Mouse (Mus musculus): ENCODE results near the gene Gys1. TPM values are rescaled to one million over a fixed set of nuclear protein-coding genes. Genes with fewer than 3 reads are reported as not detected.

The Gys1 gene
- polyA plus RNA-seq, 1 experiment from 2014 or later: 23.2 TPM

DNA sequence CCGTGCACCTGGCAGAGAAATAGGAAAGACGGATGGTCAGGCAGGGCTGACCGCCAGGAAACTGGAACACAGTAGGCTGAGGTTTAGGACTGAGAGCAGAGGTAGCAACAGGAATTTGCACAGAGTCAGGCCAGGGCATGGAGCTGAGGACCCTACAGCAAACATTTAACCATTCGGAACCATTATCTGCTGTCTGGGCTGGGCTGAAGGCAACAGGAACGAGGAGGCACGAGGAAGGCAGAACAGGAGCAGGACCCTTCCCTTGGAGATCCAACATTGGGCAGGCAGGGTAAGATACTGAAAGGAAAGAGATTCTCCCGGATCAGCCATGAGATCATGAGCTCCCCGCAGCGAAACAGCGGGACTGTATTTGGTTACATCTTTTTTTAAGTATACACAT is 26.8 kb upstream of the Gys1 start:
- H3K9ac ChIP-seq: no peak overlapping the region
- no peaks in the 10 kb centered on the region for H3K9me3 ChIP-seq
- no peak overlapping the region for H3K4me2 ChIP-seq
- 78% methylated on average over 10 of the region's 10 CpGs for WGBS
- no peak for ATAC-seq (ENCODE audit: low FRiP score)
- no peaks in the 10 kb centered on the region for H3K36me3 ChIP-seq
- peaks cover 82% of the 10 kb centered on the region for H3K27me3 ChIP-seq
- no peak overlapping the region for H3K27ac ChIP-seq
- H3K4me3 ChIP-seq: no peak overlapping the region
- H3K4me1 ChIP-seq (replicated peaks): peaks cover 14% of the 10 kb centered on the region

DNA sequence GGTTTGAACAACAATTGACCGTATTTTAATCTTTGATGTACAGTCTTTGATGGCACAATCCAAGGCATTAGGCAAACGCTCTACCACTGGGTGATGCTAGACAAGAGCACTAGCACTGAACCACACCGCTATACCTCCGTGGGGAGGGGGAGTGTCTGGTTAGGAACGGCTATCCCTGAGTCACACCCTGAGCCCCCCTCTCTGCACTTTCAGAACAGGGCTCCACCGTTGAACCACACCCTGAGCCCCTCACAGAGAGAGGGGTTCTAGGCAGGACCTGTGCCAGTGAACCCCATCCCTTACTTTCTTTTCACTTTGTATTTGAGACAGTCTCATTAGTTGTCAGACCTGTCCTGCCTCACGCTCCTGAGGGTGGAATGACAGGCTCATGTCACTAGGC is 26.3 kb upstream of the Gys1 start:
- Histone ChIP-seq H3K9ac (no peak overlapping the region), H3K36me3 (no peaks in the 10 kb centered on the region), H3K4me3 (no peak overlapping the region), H3K4me1 (replicated peaks) (peaks cover 17% of the 10 kb centered on the region), H3K4me2 (no peak overlapping the region), H3K9me3 (no peaks in the 10 kb centered on the region), H3K27ac (no peak overlapping the region), H3K27me3 (peaks cover 87% of the 10 kb centered on the region)
- WGBS: 76% methylated on average over 7 of the region's 7 CpGs
- no peak for ATAC-seq (ENCODE audit: low FRiP score)

DNA sequence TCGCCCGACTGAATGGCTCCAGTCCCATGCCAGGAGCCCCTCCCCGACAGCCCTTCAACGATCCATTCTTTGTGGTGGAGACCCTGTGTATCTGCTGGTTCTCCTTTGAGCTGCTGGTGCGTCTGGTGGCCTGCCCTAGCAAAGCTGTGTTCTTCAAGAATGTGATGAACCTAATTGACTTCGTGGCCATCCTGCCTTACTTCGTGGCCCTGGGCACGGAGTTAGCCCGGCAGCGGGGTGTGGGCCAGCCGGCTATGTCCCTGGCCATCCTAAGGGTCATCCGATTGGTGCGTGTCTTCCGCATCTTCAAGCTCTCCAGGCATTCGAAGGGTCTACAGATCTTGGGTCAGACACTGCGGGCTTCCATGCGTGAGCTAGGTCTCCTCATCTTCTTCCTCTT is 25.7 kb upstream of the Gys1 start:
- 89% methylated on average over 17 of the region's 17 CpGs for WGBS
- no peaks in the 10 kb centered on the region for H3K9me3 ChIP-seq
- H3K4me1 ChIP-seq (replicated peaks): peaks cover 23% of the 10 kb centered on the region
- no peak overlapping the region for H3K4me2 ChIP-seq
- no peak overlapping the region for H3K4me3 ChIP-seq
- H3K27ac ChIP-seq: no peak overlapping the region
- no peak overlapping the region for H3K9ac ChIP-seq
- ATAC-seq (ENCODE audit: low FRiP score): no peak
- H3K36me3 ChIP-seq: no peaks in the 10 kb centered on the region
- H3K27me3 ChIP-seq: peaks cover 93% of the 10 kb centered on the region

DNA sequence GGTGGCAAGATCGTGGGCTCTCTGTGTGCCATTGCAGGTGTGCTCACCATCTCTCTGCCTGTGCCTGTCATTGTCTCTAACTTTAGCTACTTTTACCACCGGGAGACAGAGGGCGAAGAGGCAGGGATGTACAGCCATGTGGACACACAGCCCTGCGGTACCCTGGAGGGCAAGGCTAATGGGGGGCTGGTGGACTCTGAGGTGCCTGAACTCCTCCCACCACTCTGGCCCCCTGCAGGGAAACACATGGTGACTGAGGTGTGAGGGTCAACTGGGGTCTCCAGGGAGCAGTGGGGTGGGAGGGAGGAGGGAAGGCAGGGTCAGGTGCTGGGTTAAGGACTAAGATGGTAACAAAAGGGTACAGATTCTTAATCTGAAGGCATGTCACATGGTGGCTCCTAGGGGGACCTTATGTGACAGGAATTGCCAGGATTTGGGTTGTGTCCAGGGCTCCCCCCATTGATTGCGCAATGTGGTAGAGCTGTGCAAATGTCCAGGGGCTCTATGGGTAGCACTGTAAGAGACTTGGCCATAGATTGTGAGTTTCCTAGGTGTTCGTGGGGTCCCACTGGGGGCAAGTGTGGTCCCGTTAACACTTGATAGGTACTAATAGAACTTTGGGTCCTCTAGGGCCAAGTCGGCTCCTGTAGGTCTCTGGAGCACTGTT is 25.0 kb upstream of the Gys1 start:
- 87% methylated on average over 8 of the region's 8 CpGs for WGBS
- H3K36me3 ChIP-seq: no peaks in the 10 kb centered on the region
- H3K9me3 ChIP-seq: no peaks in the 10 kb centered on the region
- ATAC-seq (ENCODE audit: low FRiP score): no peak
- H3K27ac ChIP-seq: no peak overlapping the region
- no peak overlapping the region for H3K4me3 ChIP-seq
- H3K4me1 ChIP-seq (replicated peaks): peaks cover 26% of the 10 kb centered on the region
- no peak overlapping the region for H3K4me2 ChIP-seq
- peaks cover 100% of the 10 kb centered on the region for H3K27me3 ChIP-seq
- H3K9ac ChIP-seq: no peak overlapping the region

DNA sequence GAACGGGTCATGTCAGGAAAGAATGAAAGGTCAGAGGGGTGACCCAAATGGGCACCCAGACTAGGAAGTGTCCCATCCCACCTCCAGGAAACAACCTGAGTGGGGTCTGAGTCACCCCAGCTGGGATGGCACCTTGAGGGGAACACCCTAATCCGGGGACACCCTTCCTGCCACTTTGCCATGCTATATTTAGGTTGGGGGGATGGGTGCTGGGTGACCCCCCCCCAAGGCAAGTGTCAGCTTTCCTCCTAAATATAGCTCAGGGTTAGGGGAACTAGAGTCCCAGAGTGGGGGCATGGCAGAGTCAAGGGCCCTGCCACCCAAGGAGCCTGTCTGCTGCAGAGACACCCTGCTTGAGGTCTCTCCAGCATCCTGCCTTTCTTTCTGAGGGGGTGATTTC is 22.2 kb upstream of the Gys1 start:
- no peak overlapping the region for H3K27ac ChIP-seq
- H3K9me3 ChIP-seq: no peaks in the 10 kb centered on the region
- no peaks in the 10 kb centered on the region for H3K36me3 ChIP-seq
- no peak for ATAC-seq (ENCODE audit: low FRiP score)
- 88% methylated on average over 2 of the region's 2 CpGs for WGBS
- no peak overlapping the region for H3K4me3 ChIP-seq
- H3K4me2 ChIP-seq: no peak overlapping the region
- peaks cover 18% of the 10 kb centered on the region for H3K4me1 ChIP-seq (replicated peaks)
- H3K9ac ChIP-seq: no peak overlapping the region
- H3K27me3 ChIP-seq: peaks cover 100% of the 10 kb centered on the region

DNA sequence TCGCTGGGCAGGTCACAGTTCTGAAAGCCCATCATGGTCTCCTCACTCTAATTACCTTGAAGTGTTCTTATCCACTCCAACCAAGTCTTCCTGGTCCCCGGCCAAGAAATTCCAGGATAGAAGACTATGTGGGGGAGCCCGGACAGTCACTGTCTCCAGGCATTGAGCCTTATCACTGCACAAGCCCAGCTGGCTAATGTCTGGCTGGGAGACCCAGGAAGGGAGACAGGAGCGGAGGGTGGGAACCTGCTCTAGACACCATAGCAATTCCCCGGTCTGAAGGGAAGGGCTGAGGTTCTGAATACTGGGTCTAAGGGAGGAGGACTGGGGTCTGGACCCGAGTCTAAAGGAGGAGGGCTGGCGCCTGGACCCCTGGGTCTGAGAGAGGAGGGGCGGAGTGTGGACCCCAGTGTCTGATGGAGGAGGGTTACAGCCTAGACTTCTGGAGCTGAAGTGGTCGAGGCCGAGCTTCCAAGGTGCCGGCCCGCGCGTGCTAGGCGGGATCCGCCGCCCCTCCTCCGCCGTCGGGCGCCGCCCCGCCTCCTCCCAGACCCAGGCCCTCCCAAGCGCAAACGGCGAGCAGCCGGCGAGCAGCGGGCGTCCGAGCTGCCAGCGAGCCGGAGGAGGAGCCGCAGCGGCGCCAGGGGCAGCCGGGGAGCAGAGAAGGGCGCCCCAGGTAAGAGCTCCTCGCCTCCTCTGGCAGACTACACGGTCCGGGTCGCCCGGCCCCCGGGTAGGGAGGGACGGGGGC is 21.4 kb upstream of the Gys1 start, which contains the start of gene Ntf5:
TSS of gene Ntf5 (plus strand) at position 583 of the 751 bp plus-strand sequence.
- peak within 1 kb of the TSS; percentile 52 for H3K4me3 ChIP-seq
- peaks cover 21% of the 10 kb centered on the region for H3K4me1 ChIP-seq (replicated peaks)
- H3K4me2 ChIP-seq: peak within 1 kb of the TSS; percentile 80
- ATAC-seq (ENCODE audit: low FRiP score): peak; percentile 35; the same call in 1 of the 2 replicates
- peaks cover 100% of the 10 kb centered on the region for H3K27me3 ChIP-seq
- peak within 1 kb of the TSS; percentile 76 for H3K9ac ChIP-seq
- H3K36me3 ChIP-seq: no peaks in the 10 kb centered on the region
- H3K9me3 ChIP-seq: no peaks in the 10 kb centered on the region
- 3% methylated on average over 41 of the region's 45 CpGs for WGBS
- no peak within 1 kb of the TSS for H3K27ac ChIP-seq

DNA sequence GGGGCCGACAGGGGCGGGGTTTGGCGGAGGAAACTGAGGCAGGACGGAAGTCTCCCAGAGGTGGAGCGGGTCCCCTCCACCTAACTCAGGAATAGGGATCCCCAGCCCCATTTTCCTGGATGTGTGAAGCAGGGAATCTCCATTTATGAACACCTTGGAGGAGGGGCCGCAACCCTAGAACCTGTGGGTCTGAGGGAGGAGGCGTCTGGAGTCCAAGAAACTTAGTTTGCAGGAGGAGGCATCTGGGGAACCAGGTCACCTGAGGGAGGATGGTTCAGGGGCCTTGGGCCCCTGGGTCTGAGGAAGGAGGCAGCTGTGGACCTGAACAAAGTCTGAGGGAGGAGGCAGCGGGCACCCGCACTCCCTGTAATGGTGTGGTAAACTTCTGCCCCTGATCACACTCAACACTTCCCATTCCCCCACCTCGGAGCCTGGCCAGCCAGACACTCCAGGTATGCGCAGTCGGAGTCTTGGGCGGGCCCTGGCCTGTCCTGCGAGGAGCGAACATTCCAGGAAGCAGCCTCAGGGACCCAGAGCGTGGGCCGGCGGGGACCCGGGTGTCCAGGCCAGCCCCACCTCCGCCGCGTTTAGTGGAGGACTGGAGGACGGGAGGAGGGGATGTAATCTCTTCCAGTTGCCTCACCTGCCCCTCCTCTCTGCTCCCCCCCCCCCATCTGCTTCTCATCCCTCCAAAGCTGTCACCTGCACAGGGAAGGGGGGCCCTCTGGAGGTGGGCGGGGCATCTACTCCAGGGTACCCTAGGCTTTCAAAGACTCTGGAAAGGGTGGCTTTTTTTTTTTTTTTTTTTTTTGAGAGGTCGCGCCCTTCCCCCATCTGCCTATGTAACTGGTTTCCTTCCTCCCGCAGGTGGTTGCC is 20.5 kb upstream of the Gys1 start:
- no peak overlapping the region for H3K27ac ChIP-seq
- H3K27me3 ChIP-seq: peaks cover 100% of the 10 kb centered on the region
- peak overlapping the region; percentile 76 for H3K9ac ChIP-seq
- peaks cover 21% of the 10 kb centered on the region for H3K4me1 ChIP-seq (replicated peaks)
- ATAC-seq (ENCODE audit: low FRiP score): no peak
- no peaks in the 10 kb centered on the region for H3K9me3 ChIP-seq
- 2% methylated on average over 21 of the region's 27 CpGs for WGBS
- H3K36me3 ChIP-seq: no peaks in the 10 kb centered on the region
- H3K4me2 ChIP-seq: peak overlapping the region; percentile 80
- H3K4me3 ChIP-seq: peak overlapping the region; percentile 52

DNA sequence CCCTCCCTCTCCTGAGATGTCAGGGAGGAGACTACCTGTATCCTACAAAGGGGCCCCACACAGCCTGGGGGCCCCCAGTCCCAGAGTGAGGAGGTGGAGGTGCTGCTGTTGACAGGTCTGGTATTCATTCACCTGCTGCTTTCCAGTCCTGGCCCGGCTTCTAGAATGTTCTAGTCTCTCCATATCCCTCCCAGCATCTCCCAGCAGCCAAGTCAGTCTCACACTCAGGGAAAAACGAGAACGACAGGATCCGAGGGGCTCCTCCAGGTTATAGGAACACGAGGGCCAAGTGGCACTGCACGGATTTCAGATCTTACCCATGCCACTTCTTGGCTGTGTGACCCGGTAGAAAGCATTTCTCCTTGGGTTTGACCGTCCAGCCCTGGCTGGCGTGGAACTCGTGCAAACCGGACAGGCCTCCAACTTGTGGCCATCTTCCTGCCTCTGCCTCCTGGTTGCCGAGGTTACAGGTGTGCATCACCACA is 19.9 kb upstream of the Gys1 start:
- WGBS: 47% methylated on average over 12 of the region's 12 CpGs
- no peak for ATAC-seq (ENCODE audit: low FRiP score)
- peaks cover 21% of the 10 kb centered on the region for H3K4me1 ChIP-seq (replicated peaks)

DNA sequence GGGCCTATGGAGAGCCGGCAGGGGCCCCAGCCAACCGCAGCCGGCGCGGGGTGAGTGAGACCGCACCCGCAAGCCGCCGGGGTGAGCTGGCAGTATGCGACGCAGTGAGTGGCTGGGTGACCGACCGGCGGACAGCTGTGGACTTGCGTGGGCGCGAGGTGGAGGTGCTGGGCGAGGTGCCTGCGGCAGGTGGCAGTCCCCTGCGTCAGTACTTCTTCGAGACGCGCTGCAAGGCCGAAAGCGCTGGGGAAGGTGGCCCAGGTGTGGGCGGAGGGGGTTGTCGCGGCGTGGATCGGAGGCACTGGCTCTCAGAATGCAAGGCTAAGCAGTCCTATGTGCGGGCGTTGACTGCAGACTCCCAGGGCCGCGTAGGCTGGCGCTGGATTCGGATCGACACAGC is 19.0 kb upstream of the Gys1 start:
- H3K4me3 ChIP-seq: 0 out of 2 replicates have a peak overlapping the region, but pooled peaks have one; percentile 17
- peaks cover 4% of the 10 kb centered on the region for H3K36me3 ChIP-seq
- H3K27me3 ChIP-seq: peaks cover 100% of the 10 kb centered on the region
- H3K9ac ChIP-seq: no peak overlapping the region; the same call in 1 of the 2 replicates
- 0 out of 2 replicates have a peak overlapping the region, but pooled peaks have one; percentile 7 for H3K4me2 ChIP-seq
- ATAC-seq (ENCODE audit: low FRiP score): no peak
- WGBS: 10% methylated on average over 37 of the region's 37 CpGs
- H3K27ac ChIP-seq: no peak overlapping the region
- H3K4me1 ChIP-seq (replicated peaks): peaks cover 21% of the 10 kb centered on the region
- H3K9me3 ChIP-seq: no peaks in the 10 kb centered on the region

More for the DNA sequence above, 19.9 kb upstream of the Gys1 start:
- Histone ChIP-seq H3K27me3 (peaks cover 100% of the 10 kb centered on the region), H3K36me3 (no peaks in the 10 kb centered on the region), H3K9me3 (no peaks in the 10 kb centered on the region), H3K9ac (no peak overlapping the region), H3K4me3 (no peak overlapping the region), H3K27ac (no peak overlapping the region), H3K4me2 (no peak overlapping the region)

DNA sequence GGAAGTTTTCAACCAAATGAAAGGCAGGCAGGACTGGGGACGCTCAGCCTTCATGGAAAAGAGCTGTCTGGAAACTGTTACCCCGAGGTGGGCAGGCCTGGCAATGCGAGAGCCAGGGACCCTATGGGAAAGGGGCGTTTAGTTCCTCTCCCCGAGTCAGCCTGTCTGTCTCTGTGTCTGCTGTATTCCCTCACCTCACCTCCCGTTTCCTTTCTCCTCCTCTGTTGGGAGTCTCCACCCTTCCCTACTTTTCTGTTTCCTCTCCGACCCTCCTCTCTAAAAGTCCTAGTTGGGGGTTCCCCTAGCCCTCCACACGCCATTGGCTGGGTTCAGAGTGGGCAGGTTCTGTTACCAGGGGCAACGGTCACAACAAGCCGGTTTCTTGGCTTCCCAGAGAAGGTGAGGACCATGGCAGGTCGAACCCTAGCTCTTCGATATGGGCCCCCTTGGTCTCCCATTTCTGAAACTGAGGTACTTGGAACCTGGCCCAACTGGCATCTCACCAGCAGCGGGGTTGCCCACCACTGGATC is 16.6 kb upstream of the Gys1 start:
- no peak overlapping the region for H3K4me3 ChIP-seq
- H3K9me3 ChIP-seq: no peaks in the 10 kb centered on the region
- H3K27me3 ChIP-seq: peaks cover 94% of the 10 kb centered on the region
- no peak overlapping the region for H3K9ac ChIP-seq
- peaks cover 28% of the 10 kb centered on the region for H3K36me3 ChIP-seq
- no peak overlapping the region for H3K4me2 ChIP-seq
- no peak for ATAC-seq (ENCODE audit: low FRiP score)
- H3K4me1 ChIP-seq (replicated peaks): peaks cover 21% of the 10 kb centered on the region
- 10% methylated on average over 13 of the region's 13 CpGs for WGBS
- H3K27ac ChIP-seq: no peak overlapping the region

DNA sequence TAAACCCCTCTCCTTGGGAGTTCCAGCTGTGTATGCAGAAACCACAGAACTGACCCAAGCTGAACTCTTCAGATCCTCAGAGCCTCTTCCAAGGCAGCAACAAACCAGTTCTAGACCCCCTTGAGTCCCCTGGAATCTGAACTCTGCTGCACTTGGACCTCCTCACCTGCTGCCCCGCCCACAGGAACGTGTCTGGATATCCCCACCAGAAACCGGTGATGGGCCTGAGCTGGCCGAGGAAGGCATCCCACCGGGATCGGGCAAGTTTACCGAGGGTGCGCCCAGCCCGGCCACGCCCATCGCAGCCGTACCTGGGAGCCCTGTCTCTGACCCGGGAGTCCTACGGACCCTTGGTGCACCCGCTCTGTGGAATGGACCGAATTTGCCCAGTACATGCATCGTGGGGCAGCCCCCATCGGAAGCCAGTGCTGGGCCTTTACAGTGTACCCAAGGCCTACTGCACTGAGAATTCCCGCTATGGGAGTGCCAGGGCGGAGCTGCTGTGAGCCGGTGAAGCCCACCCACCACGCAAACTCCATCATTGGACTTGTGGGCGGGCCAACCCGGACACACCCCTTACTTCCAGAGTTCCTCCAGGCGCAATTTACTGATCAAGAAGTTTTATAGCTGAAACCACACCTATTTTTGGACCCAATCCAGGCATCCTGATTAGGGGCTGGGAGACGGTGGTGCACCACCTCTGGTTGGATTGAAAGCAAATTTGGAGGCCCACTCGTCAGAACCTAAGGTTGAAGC is 14.6 kb upstream of the Gys1 start:
- Histone ChIP-seq H3K27ac (no peak overlapping the region), H3K4me1 (replicated peaks) (peaks cover 8% of the 10 kb centered on the region), H3K36me3 (peaks cover 48% of the 10 kb centered on the region), H3K9ac (no peak overlapping the region), H3K4me2 (no peak overlapping the region), H3K9me3 (no peaks in the 10 kb centered on the region), H3K4me3 (no peak overlapping the region), H3K27me3 (peaks cover 74% of the 10 kb centered on the region)
- WGBS: 18% methylated on average over 27 of the region's 27 CpGs
- ATAC-seq (ENCODE audit: low FRiP score): no peak
